In the genomic region with DNA sequence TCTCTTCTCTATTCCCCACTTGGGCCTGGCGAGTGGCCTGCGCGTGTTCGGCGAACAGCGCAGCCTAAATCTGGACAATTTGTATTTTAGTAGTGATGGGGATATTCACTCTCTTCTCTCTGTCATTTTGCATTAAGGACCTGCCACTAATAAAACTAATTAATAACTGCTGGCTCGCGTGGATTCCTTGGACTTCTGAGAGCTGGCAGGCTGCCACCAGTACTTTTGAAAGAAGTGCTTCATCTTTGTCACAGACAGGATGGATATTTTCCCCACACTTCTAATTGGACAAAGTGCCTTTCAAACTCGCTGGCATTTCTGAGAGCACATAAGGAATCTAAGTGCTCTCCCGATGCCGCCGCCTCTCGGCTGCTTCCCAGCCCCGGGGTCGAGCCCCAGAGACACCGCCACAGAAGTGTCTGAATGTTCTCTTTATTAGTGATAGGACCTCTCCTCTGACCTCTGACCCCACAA, we compare ENCODE assay signal across 9 mouse cellular contexts. TPM values are rescaled to one million over a fixed set of nuclear protein-coding genes. Genes with fewer than 3 reads are reported as not detected.
DNase-seq lines count a peak whose midpoint lies in the region; ATAC-seq and TF ChIP-seq lines count a peak whose summit lies in the region.
"Had no signal": no experiment of that assay in that cellular context is flagged by ENCODE, and none has a peak within 500 bp of the region (broad histone marks: within the 10 kb centered on the region; RNA-seq: fewer than 3 reads in every experiment).

No protein-coding gene starts in this region.

- no peak for ATAC-seq in hindbrain, embryonic 11.5 days (ENCODE audit: low FRiP score)
- no peak for ATAC-seq in lung, embryonic 15.5 days (ENCODE audit: borderline replicate concordance, extremely low read depth, low FRiP score, low TSS enrichment)
- no peak for ATAC-seq in liver, embryonic 11.5 days (replicated peaks; ENCODE audit: low FRiP score)

- no peaks in the 10 kb centered on the region for H3K9me3 ChIP-seq in heart, embryonic 10.5 days
- H3K9me3 ChIP-seq in hindbrain, embryonic 11.5 days (ENCODE audit: control insufficient read depth, low read length) = no peaks in the 10 kb centered on the region
- no peaks in the 10 kb centered on the region for H3K9me3 ChIP-seq in lung, embryonic 15.5 days
- H3K9me3 ChIP-seq in liver, embryonic 11.5 days (ENCODE audit: control insufficient read depth, low read length) = no peaks in the 10 kb centered on the region
- H3K9me3 ChIP-seq: neural tube, embryonic 12.5 days had no signal

- H3K27ac ChIP-seq in heart, adult 2 months = peak overlapping the region; percentile 31; the same call in 1 of the 2 replicates
- no peak overlapping the region for H3K27ac ChIP-seq in heart, embryonic 10.5 days
- H3K27ac ChIP-seq in hindbrain, embryonic 11.5 days (ENCODE audit: low read depth, low read length) = no peak overlapping the region
- H3K27ac ChIP-seq in lung, embryonic 15.5 days = 0 out of 2 replicates have a peak overlapping the region, but pooled peaks have one; percentile 1
- H3K27ac ChIP-seq in liver, embryonic 11.5 days (ENCODE audit: low read depth, low read length) = no peak overlapping the region
- H3K27ac ChIP-seq: neural tube, embryonic 12.5 days had no signal

- no peaks in the 10 kb centered on the region for H3K27me3 ChIP-seq in heart, adult 2 months (ENCODE audit: control insufficient read depth, insufficient read depth, low read length)
- H3K27me3 ChIP-seq in heart, embryonic 10.5 days (ENCODE audit: insufficient read depth, poor library complexity, severe bottlenecking) = peaks cover 26% of the 10 kb centered on the region
- no peaks in the 10 kb centered on the region for H3K27me3 ChIP-seq in hindbrain, embryonic 11.5 days (ENCODE audit: control insufficient read depth, insufficient read depth, low read length)
- H3K27me3 ChIP-seq in lung, embryonic 15.5 days = no peaks in the 10 kb centered on the region
- no peaks in the 10 kb centered on the region for H3K27me3 ChIP-seq in liver, embryonic 11.5 days (replicated peaks; ENCODE audit: control insufficient read depth, insufficient read depth, low read length)
- H3K27me3 ChIP-seq: neural tube, embryonic 12.5 days had no signal

- no peak overlapping the region for H3K4me2 ChIP-seq in hindbrain, embryonic 11.5 days (replicated peaks; ENCODE audit: low read depth, low read length)
- H3K4me2 ChIP-seq in lung, embryonic 15.5 days = 0 out of 2 replicates have a peak overlapping the region, but pooled peaks have one; percentile 4
- no peak overlapping the region for H3K4me2 ChIP-seq in liver, embryonic 11.5 days
- H3K4me2 ChIP-seq: neural tube, embryonic 12.5 days had no signal

- H3K79me2 ChIP-seq in heart, adult 2 months (replicated peaks; ENCODE audit: control insufficient read depth, insufficient read depth, low read length) = no peaks in the 10 kb centered on the region

- no peak for TF ChIP-seq POLR2A in heart, adult 2 months (IDR thresholded peaks at IDR 0.05; ENCODE audit: insufficient read depth, low read depth, low read length)
- TF ChIP-seq POLR2A in brain, embryonic 14.5 days (IDR thresholded peaks at IDR 0.05; ENCODE audit: borderline replicate concordance, extremely low read depth, insufficient read depth, insufficient read length, poor library complexity, severe bottlenecking) = no peak

- H3K9ac ChIP-seq in heart, adult 2 months (ENCODE audit: low read depth, low read length) = no peak overlapping the region
- H3K9ac ChIP-seq in hindbrain, embryonic 11.5 days (ENCODE audit: low read depth, low read length) = no peak overlapping the region
- no peak overlapping the region for H3K9ac ChIP-seq in lung, embryonic 15.5 days
- H3K9ac ChIP-seq in liver, embryonic 11.5 days (ENCODE audit: low read depth, low read length) = no peak overlapping the region
- H3K9ac ChIP-seq: neural tube, embryonic 12.5 days had no signal

- 53% methylated on average over 16 of the region's 16 CpGs for WGBS in heart, adult 2 months
- 50% methylated on average over 16 of the region's 16 CpGs for WGBS in heart, embryonic 10.5 days
- 47% methylated on average over 16 of the region's 16 CpGs for WGBS in hindbrain, embryonic 11.5 days
- WGBS in lung, embryonic 15.5 days = 19% methylated on average over 16 of the region's 16 CpGs
- WGBS in liver, embryonic 11.5 days = 67% methylated on average over 16 of the region's 16 CpGs

- no peak for TF ChIP-seq CTCF in heart, adult 2 months (IDR thresholded peaks at IDR 0.05)
- TF ChIP-seq CTCF in brain, embryonic 14.5 days (IDR thresholded peaks at IDR 0.05; ENCODE audit: borderline replicate concordance, extremely low read depth, insufficient read depth, insufficient read length) = no peak

- no peak overlapping the region for H3K4me3 ChIP-seq in heart, adult 2 months
- no peak overlapping the region for H3K4me3 ChIP-seq in heart, embryonic 10.5 days
- no peak overlapping the region for H3K4me3 ChIP-seq in hindbrain, embryonic 11.5 days (ENCODE audit: low read depth, low read length)
- no peak overlapping the region for H3K4me3 ChIP-seq in lung, embryonic 15.5 days
- no peak overlapping the region for H3K4me3 ChIP-seq in liver, embryonic 11.5 days (ENCODE audit: low read depth, low read length)
- H3K4me3 ChIP-seq: neural tube, embryonic 12.5 days had no signal

- TF ChIP-seq EP300 in heart, adult 2 months (IDR thresholded peaks at IDR 0.05; ENCODE audit: insufficient read depth, low read depth, low read length) = no peak

- intact Hi-C loops in heart, adult 2 months (cut with DNase I) = no loop called here

- H3K4me1 ChIP-seq in heart, adult 2 months (ENCODE audit: control insufficient read depth, insufficient read depth, low read length) = peaks cover 16% of the 10 kb centered on the region
- peaks cover 18% of the 10 kb centered on the region for H3K4me1 ChIP-seq in heart, embryonic 10.5 days
- H3K4me1 ChIP-seq in hindbrain, embryonic 11.5 days (replicated peaks; ENCODE audit: control insufficient read depth, insufficient read depth, low read length) = 0 out of 2 replicates have a peak, but pooled peaks cover 2% of the 10 kb centered on the region
- peaks cover 23% of the 10 kb centered on the region for H3K4me1 ChIP-seq in lung, embryonic 15.5 days
- no peaks in the 10 kb centered on the region for H3K4me1 ChIP-seq in liver, embryonic 11.5 days (replicated peaks; ENCODE audit: control insufficient read depth, insufficient read depth, low read length)

- DNase-seq in heart, adult 2 months = peak; percentile 20 to 29
- DNase-seq in heart, embryonic 10.5 days (ENCODE audit: low spot score) = no peak
- DNase-seq in brain, embryonic 14.5 days (ENCODE audit: low read depth) = peak; percentile 82
- peak; percentile 34 for DNase-seq in hindbrain, embryonic 11.5 days (ENCODE audit: low spot score)
- no peak for DNase-seq in liver, embryonic 11.5 days (ENCODE audit: low spot score)
- DNase-seq in ovary, postnatal 36 days (ENCODE audit: low spot score) = no peak
- no peak for DNase-seq in thymus, postnatal 4 days

- H3K36me3 ChIP-seq in heart, adult 2 months (ENCODE audit: control insufficient read depth, insufficient read depth, low read length) = peaks cover 4% of the 10 kb centered on the region
- no peaks in the 10 kb centered on the region for H3K36me3 ChIP-seq in heart, embryonic 10.5 days
- no peaks in the 10 kb centered on the region for H3K36me3 ChIP-seq in hindbrain, embryonic 11.5 days (ENCODE audit: control insufficient read depth, insufficient read depth, low read length)
- no peaks in the 10 kb centered on the region for H3K36me3 ChIP-seq in lung, embryonic 15.5 days
- H3K36me3 ChIP-seq in liver, embryonic 11.5 days (ENCODE audit: control insufficient read depth, insufficient read depth, low read length) = no peaks in the 10 kb centered on the region
- H3K36me3 ChIP-seq: neural tube, embryonic 12.5 days had no signal

RNA-seq across cellular contexts. Expression of a gene that starts 41.9 kb away (rescaled TPM):
- 10 to 100 TPM; 21.6 to 28.9 TPM for total RNA-seq in heart, adult 2 months (2021)
- 6.7 and 13.1 TPM in 2 replicates for polyA plus RNA-seq in heart, adult 2 months (2012; rRNA removed)
- 5.0 and 5.1 TPM in 2 replicates for polyA plus RNA-seq in heart, embryonic 10.5 days (2016; fragmentation: Nextera tagmentation; extraction: Ambion mirVana)
- polyA plus RNA-seq in brain, embryonic 14.5 days (2012; rRNA removed) = 5.5 and 11.7 TPM in 2 replicates
- polyA plus RNA-seq in hindbrain, embryonic 11.5 days (2014; fragmentation: Nextera tagmentation; extraction: Ambion mirVana) = 3.3 and 3.8 TPM in 2 replicates
- 6.8 and 6.9 TPM in 2 replicates for polyA plus RNA-seq in lung, embryonic 15.5 days (2015; fragmentation: Nextera tagmentation; extraction: Ambion mirVana)
- polyA plus RNA-seq in liver, embryonic 11.5 days (2014; fragmentation: Nextera tagmentation; extraction: Ambion mirVana) = 3.3 and 4.3 TPM in 2 replicates

Comparison
In these comparisons a context has a peak if more than half of its experiments do, and no peak if none do; other contexts are left out.
1. DNase-seq: peak in heart, adult 2 months (2 of 2), brain, embryonic 14.5 days (single experiment) and hindbrain, embryonic 11.5 days (single experiment); none in heart, embryonic 10.5 days (single experiment), liver, embryonic 11.5 days (single experiment), ovary, postnatal 36 days (single experiment) and thymus, postnatal 4 days (single experiment).
2. H3K27ac ChIP-seq: peak in heart, adult 2 months (single experiment) and lung, embryonic 15.5 days (single experiment); none in heart, embryonic 10.5 days (single experiment), hindbrain, embryonic 11.5 days (single experiment) and liver, embryonic 11.5 days (single experiment).